Mouse (Mus musculus): ENCODE results near the gene Iqcn. TPM values are rescaled to one million over a fixed set of nuclear protein-coding genes. Genes with fewer than 3 reads are reported as not detected.

The Iqcn gene
- polyA plus RNA-seq, 1 experiment from 2014 or later, result 0.04 TPM

DNA sequence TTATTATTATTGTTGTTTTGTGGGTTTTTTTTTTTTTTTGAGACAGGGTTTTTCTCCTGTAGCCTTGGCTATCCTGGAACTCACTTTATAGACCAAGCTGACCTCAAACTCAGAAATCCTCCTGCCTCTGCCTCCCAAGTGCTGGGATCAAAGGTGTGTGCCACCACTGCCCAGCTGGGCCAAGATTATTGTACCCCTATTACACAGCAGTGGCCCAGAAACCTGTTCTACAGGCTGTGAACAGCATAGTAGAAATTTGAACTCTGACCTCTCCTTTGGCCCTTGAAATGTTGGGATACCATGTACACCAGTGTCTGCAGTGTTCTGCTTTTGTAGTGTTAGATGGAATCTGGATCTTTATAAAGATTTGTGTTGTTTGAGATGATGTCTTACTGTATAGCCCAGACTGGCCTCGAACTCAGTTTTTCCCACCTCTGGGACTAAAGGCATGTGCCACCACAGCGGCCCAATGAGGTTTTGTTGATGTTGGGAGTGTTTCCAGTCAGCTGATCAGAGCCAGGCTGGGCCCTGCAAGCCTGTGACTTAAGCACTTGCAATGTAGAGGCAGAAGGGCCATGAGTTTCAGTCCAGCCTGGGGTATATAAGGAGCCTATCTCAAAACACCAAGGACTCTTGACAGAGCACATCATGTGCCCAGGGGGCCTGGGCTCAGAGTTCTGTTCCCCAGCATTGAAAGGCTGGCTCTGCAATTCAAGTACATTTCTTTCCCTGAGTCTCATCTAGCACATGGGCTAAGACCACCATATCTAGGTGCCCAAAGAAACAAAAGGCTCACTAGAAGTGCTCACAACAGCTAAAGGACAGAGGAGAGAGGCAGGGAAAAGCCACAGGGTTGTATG is 1.0 kb upstream of the Iqcn start:
- Histone ChIP-seq H3K27me3 (no peaks in the 10 kb centered on the region), H3K9ac (no peak overlapping the region), H3K27ac (peak overlapping the region; percentile 57), H3K4me3 (peak overlapping the region; percentile 71), H3K9me3 (no peaks in the 10 kb centered on the region), H3K4me1 (peaks cover 29% of the 10 kb centered on the region), H3K36me3 (0 out of 2 replicates have a peak, but pooled peaks cover 5% of the 10 kb centered on the region), H3K4me2 (peak overlapping the region; percentile 53)
- 77% methylated on average over 2 of the region's 2 CpGs for WGBS
- no peak for ATAC-seq (ENCODE audit: insufficient number of reproducible peaks, low FRiP score, low TSS enrichment, low read depth)

DNA sequence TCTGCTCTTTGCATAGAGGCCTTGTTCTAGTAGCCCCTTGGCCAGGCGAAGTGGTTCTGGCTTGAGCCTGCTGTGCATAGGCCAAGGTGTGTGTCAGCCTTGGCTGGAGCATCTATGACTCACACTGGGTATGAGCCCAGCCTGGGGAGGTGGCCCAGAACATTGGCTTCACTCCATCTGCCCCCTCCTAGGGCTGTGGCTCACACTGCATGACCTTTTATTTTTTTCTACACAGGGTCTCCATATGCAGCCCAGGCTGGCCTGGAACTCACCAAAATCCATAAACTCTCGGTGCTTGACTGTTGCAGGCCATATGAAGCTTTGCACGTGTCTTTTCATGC is 445 bp upstream of the Iqcn start:
- H3K4me1 ChIP-seq, result peaks cover 23% of the 10 kb centered on the region
- no peak overlapping the region for H3K4me2 ChIP-seq
- no peak overlapping the region for H3K4me3 ChIP-seq
- H3K9me3 ChIP-seq, result no peaks in the 10 kb centered on the region
- H3K9ac ChIP-seq, result no peak overlapping the region
- H3K27me3 ChIP-seq, result no peaks in the 10 kb centered on the region
- 0 out of 2 replicates have a peak, but pooled peaks cover 5% of the 10 kb centered on the region for H3K36me3 ChIP-seq
- ATAC-seq (ENCODE audit: insufficient number of reproducible peaks, low FRiP score, low TSS enrichment, low read depth), result no peak
- peak overlapping the region; percentile 57 for H3K27ac ChIP-seq
- WGBS, result 77% methylated on average over 3 of the region's 3 CpGs

DNA sequence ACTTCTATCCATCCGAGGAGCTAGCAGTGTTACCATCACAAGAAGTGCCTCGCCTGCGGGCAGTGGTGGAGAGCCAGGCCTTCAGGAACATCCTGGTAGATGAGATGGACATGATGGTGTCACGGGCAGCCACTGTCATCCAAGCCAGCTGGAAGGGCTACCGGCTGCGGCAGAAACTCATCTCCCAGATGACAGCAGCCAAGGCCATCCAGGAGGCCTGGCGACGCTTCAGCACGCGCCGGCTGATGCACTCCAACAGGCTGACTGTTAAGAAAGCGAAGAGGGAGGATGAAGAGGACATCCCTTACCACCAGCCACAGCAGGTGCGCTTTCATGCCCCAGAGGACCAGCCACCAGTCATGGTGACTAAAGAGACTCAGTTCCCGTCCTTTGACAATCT is 5.0 kb downstream of the Iqcn start:
- no peak overlapping the region for H3K4me3 ChIP-seq
- no peak overlapping the region for H3K27ac ChIP-seq
- H3K4me2 ChIP-seq, result no peak overlapping the region
- no peaks in the 10 kb centered on the region; the same call in 1 of the 2 replicates for H3K4me1 ChIP-seq
- H3K9me3 ChIP-seq, result no peaks in the 10 kb centered on the region
- ATAC-seq (ENCODE audit: insufficient number of reproducible peaks, low FRiP score, low TSS enrichment, low read depth), result no peak
- no peaks in the 10 kb centered on the region for H3K36me3 ChIP-seq
- H3K27me3 ChIP-seq, result no peaks in the 10 kb centered on the region
- 88% methylated on average over 14 of the region's 14 CpGs for WGBS
- H3K9ac ChIP-seq, result no peak overlapping the region

DNA sequence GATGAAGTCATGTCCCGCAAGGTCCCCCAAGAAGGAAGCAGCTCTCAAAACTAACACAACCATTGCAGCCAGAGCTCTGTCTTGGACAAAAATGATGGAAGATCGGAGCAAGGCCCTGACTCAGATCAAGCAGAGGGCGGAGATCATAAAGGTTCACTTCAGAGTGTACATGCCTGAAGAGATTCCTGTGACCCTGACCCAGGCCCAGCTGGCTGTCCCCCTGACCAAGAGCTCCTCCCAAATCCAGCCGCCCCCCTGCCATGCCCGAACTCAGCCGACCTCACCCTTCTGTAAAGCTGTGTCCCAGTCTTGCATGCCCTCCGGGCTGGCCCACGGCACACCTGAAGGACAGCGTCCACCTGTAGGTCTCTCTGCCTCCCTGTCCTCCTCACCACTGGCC is 6.5 kb downstream of the Iqcn start:
- Histone ChIP-seq H3K27me3 (no peaks in the 10 kb centered on the region), H3K4me2 (no peak overlapping the region), H3K4me3 (no peak overlapping the region), H3K9ac (no peak overlapping the region), H3K4me1 (no peaks in the 10 kb centered on the region), H3K27ac (no peak overlapping the region), H3K36me3 (no peaks in the 10 kb centered on the region), H3K9me3 (no peaks in the 10 kb centered on the region)
- 93% methylated on average over 9 of the region's 9 CpGs for WGBS
- ATAC-seq (ENCODE audit: insufficient number of reproducible peaks, low FRiP score, low TSS enrichment, low read depth), result no peak

DNA sequence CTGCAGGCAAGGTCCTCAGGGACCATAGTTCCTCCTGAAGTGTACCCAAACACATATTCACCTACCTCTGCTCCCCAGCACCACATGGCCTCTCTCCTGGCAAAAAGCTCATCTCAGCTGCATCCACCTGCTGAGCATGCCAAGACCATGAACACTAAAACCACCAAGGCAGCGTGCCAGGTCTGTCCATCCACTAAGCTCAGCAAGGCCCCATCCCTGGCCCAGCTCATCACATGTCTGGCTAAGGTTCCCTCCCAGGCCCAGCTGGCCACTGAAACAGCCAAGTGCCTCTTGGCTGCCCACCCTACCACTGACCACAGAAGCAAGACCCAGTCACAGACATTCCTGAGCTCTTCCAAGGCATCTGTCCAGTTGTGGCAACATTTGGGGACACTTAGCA is 7.0 kb downstream of the Iqcn start:
- WGBS, result 91% methylated on average over 1 of the region's 1 CpGs
- Histone ChIP-seq H3K4me1 (no peaks in the 10 kb centered on the region), H3K4me3 (no peak overlapping the region), H3K4me2 (no peak overlapping the region), H3K27ac (no peak overlapping the region), H3K9ac (no peak overlapping the region), H3K27me3 (no peaks in the 10 kb centered on the region), H3K36me3 (no peaks in the 10 kb centered on the region), H3K9me3 (no peaks in the 10 kb centered on the region)
- ATAC-seq (ENCODE audit: insufficient number of reproducible peaks, low FRiP score, low TSS enrichment, low read depth), result no peak

DNA sequence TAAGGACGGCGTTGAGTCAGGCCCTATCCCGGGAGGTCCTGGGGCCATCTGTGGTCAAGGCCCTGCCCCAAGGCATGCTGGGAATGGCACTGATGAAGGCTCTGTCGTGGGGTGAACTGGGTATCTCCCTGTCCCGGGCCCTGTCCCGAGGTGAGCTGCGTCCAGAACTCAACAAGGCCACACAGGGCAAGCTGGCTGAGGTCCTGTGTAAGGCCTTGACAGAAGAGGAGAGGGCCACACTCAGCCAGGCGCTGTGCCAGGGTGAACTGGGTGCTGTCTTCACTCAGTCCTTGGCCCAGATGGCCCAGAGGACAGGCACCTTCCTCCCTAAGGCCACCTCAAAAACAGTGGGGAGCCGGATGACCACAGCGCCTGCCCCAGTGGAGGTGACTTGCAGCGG is 7.8 kb downstream of the Iqcn start:
- ATAC-seq (ENCODE audit: insufficient number of reproducible peaks, low FRiP score, low TSS enrichment, low read depth), result no peak
- 87% methylated on average over 11 of the region's 11 CpGs for WGBS
- no peak overlapping the region for H3K9ac ChIP-seq

DNA sequence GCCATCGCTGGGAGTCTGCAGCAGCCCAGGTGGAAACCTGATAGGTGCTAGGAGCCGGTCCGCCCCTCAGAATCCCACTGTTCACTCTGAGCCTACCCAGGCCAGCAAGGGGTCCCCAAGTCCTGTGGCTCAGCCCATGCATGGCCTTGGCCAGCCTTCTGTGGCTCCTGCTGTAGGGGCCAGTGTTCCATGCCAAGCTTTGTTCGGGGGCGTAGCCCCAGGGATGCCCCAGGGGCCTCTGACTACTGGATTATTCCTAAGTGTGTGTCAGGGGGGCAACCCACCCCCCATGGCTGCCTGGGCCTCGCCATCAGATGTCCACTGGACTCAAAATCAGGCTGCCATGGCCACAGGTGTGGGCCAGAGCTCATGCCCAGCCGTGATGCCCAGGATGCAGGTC is 10.7 kb downstream of the Iqcn start:
- Histone ChIP-seq H3K9me3 (no peaks in the 10 kb centered on the region), H3K36me3 (no peaks in the 10 kb centered on the region), H3K27ac (no peak overlapping the region), H3K4me1 (peaks cover 3% of the 10 kb centered on the region; the same call in 1 of the 2 replicates), H3K27me3 (0 out of 2 replicates have a peak, but pooled peaks cover 7% of the 10 kb centered on the region), H3K4me3 (no peak overlapping the region), H3K4me2 (no peak overlapping the region), H3K9ac (no peak overlapping the region)
- 75% methylated on average over 7 of the region's 7 CpGs for WGBS
- no peak for ATAC-seq (ENCODE audit: insufficient number of reproducible peaks, low FRiP score, low TSS enrichment, low read depth)

More for the DNA sequence above, 7.8 kb downstream of the Iqcn start:
- H3K27me3 ChIP-seq, result no peaks in the 10 kb centered on the region
- H3K4me1 ChIP-seq, result no peaks in the 10 kb centered on the region
- H3K4me2 ChIP-seq, result no peak overlapping the region
- no peak overlapping the region for H3K4me3 ChIP-seq
- H3K36me3 ChIP-seq, result no peaks in the 10 kb centered on the region
- H3K27ac ChIP-seq, result no peak overlapping the region
- H3K9me3 ChIP-seq, result no peaks in the 10 kb centered on the region

DNA sequence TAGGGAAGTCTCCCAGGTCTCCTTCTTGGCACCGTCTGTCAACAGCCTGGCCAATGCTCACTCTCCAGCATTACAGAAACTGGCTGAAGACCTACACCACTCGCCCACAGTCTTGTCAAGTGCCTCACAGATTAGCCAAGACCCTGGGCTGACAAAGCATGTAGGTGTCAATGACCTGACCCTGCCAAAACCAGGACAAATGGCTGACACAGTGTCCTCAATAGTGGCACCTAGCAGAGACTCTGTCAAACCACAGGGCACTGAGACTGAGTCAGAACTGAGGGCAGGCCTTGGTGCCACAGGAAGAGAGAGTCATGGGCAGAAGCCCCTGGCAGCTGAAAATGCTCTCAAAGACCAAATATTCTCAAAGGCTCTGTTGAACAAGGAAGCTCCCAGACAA is 11.8 kb downstream of the Iqcn start:
- no peaks in the 10 kb centered on the region for H3K9me3 ChIP-seq
- 0 out of 2 replicates have a peak, but pooled peaks cover 7% of the 10 kb centered on the region for H3K27me3 ChIP-seq
- H3K9ac ChIP-seq, result no peak overlapping the region
- H3K4me1 ChIP-seq, result peaks cover 3% of the 10 kb centered on the region; the same call in 1 of the 2 replicates
- no peak overlapping the region for H3K4me3 ChIP-seq
- H3K36me3 ChIP-seq, result no peaks in the 10 kb centered on the region
- WGBS, result 52% methylated on average over 2 of the region's 2 CpGs
- no peak for ATAC-seq (ENCODE audit: insufficient number of reproducible peaks, low FRiP score, low TSS enrichment, low read depth)
- H3K4me2 ChIP-seq, result no peak overlapping the region
- H3K27ac ChIP-seq, result no peak overlapping the region

DNA sequence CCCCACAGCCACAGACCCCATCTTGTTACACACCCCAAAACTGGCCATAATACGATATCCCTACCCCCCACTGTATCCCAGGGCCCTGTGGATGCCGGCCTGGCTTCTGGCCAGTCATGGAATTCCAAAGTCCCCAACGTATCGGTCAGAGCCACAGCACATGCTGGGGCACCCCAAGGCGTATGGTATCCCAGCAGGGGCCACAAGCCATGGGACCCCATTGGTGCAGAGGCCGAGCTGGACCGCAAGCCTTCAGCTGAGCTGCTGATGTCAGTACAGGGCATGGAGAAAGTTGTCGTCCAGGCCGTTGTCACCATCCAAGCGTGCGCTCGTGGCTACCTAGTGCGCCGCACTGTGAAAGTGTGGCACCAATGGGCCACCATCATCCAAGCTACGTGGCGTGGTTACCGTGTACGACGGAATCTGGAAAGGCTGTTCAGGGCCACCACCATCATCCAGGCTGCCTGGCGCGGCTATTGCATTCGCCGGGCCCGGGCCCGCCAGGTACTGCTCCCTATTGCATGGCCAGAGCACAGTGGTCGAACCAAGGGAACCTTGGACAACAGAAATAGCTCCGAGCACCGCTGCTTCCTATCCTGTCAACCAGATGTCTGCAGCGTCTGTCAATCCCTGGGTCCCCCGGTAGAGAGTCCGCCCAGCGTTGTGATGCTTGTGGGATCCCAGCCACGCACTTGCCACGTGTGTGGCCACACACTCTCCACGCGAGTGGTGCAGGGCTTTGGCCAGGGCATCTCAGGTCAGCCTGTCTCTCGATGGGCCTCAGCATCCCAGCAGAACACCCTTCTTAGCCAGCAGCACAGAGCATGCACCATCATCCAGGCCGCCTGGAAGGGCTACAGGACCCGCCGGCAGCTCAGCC is 13.5 kb downstream of the Iqcn start:
- no peak for ATAC-seq (ENCODE audit: insufficient number of reproducible peaks, low FRiP score, low TSS enrichment, low read depth)
- H3K36me3 ChIP-seq, result no peaks in the 10 kb centered on the region
- 84% methylated on average over 40 of the region's 40 CpGs for WGBS

DNA sequence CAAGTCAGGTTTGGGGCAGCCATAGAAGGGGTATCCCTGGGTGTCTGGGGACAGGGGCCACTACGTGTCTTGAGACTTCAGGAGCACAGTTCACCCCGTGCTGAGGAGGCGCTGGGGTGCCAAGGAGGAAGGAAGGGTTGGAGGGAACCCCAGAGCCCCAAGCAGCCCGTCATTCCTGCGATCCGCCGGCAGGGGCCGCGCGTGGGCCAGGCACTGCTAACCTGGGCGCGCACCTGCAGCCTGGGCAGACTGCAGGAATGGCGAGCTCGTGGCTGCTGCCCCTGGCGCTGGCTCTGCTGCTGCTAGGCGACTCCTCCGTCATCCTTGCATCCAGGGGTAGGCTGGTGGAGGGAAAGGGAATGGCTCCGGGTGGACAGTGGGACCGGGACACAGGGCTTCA is 15.0 kb downstream of the Iqcn start, which contains the start of gene Gm3336:
Gene Gm3336 (plus strand): TSS at position 247 of the 400 bp plus-strand sequence.
- H3K27ac ChIP-seq, result no peak within 1 kb of the TSS
- WGBS, result 1% methylated on average over 19 of the region's 19 CpGs
- no peak for ATAC-seq (ENCODE audit: insufficient number of reproducible peaks, low FRiP score, low TSS enrichment, low read depth)

More for the DNA sequence above, 13.5 kb downstream of the Iqcn start:
- no peak overlapping the region for H3K4me3 ChIP-seq
- H3K9me3 ChIP-seq, result no peaks in the 10 kb centered on the region
- peaks cover 3% of the 10 kb centered on the region; the same call in 1 of the 2 replicates for H3K4me1 ChIP-seq
- no peak overlapping the region for H3K27ac ChIP-seq
- 0 out of 2 replicates have a peak, but pooled peaks cover 7% of the 10 kb centered on the region for H3K27me3 ChIP-seq
- H3K9ac ChIP-seq, result no peak overlapping the region
- no peak overlapping the region for H3K4me2 ChIP-seq

DNA sequence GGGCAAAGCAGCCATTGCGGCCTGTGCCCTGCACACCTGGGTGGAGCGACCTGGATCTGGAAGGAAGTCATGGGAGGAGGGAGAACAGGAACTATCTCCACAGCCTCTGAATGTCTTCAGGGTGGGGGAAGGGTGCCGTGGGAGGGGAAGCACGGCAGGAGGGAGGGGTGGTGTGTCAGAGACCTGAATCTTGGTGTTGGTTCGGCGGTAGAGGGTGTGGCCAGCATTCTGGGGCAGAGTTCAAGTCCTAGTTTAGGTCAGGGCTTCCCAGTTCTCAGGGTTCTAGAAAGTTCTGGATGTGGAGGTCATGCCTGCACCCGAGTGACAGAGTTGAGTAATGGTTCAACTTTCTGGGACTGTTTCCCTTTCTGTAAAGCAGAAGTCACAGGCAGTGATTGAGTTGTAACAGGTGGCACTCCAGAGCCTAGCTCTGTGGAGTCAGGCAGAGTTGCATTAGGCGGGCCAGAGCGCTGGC is 16.6 kb downstream of the Iqcn start:
- 0 out of 2 replicates have a peak, but pooled peaks cover 7% of the 10 kb centered on the region for H3K27me3 ChIP-seq
- no peak overlapping the region for H3K4me2 ChIP-seq
- no peak overlapping the region for H3K9ac ChIP-seq
- whole genome bisulfite sequencing, result 56% methylated on average over 9 of the region's 9 CpGs
- no peak overlapping the region for H3K27ac ChIP-seq
- H3K36me3 ChIP-seq, result no peaks in the 10 kb centered on the region
- ATAC-seq (ENCODE audit: insufficient number of reproducible peaks, low FRiP score, low TSS enrichment, low read depth), result no peak
- no peaks in the 10 kb centered on the region for H3K9me3 ChIP-seq
- H3K4me1 ChIP-seq, result peaks cover 3% of the 10 kb centered on the region; the same call in 1 of the 2 replicates
- no peak overlapping the region for H3K4me3 ChIP-seq

More for the DNA sequence above, 15.0 kb downstream of the Iqcn start, which contains the start of gene Gm3336:
- no peaks in the 10 kb centered on the region for H3K9me3 ChIP-seq
- no peak within 1 kb of the TSS for H3K4me2 ChIP-seq
- H3K27me3 ChIP-seq, result 0 out of 2 replicates have a peak, but pooled peaks cover 7% of the 10 kb centered on the region
- no peak within 1 kb of the TSS for H3K4me3 ChIP-seq
- no peaks in the 10 kb centered on the region for H3K36me3 ChIP-seq
- no peak within 1 kb of the TSS for H3K9ac ChIP-seq
- H3K4me1 ChIP-seq, result peaks cover 3% of the 10 kb centered on the region; the same call in 1 of the 2 replicates

All from limb, embryonic 15.5 days (tissue).